Mouse (Mus musculus) lung, adult 2 months (tissue): ENCODE results near the gene Daglb.

Experiments used
- CTCF ChIP-seq: fragments of 200-500 bp; IDR thresholded peaks from 2 replicates; pipeline ENCODE4 v1.5.1; 2011; ENCODE audit warnings: mild to moderate bottlenecking, low read length, control low read depth; ENCODE audit not compliant: insufficient read depth
- POLR2A ChIP-seq: fragments of 200-500 bp; IDR thresholded peaks from 2 replicates; pipeline ENCODE4 v1.6.1; 2011; ENCODE audit warnings: low read depth, mild to moderate bottlenecking, control low read depth, low read length, borderline replicate concordance; ENCODE audit errors: extremely low read depth

DNA sequence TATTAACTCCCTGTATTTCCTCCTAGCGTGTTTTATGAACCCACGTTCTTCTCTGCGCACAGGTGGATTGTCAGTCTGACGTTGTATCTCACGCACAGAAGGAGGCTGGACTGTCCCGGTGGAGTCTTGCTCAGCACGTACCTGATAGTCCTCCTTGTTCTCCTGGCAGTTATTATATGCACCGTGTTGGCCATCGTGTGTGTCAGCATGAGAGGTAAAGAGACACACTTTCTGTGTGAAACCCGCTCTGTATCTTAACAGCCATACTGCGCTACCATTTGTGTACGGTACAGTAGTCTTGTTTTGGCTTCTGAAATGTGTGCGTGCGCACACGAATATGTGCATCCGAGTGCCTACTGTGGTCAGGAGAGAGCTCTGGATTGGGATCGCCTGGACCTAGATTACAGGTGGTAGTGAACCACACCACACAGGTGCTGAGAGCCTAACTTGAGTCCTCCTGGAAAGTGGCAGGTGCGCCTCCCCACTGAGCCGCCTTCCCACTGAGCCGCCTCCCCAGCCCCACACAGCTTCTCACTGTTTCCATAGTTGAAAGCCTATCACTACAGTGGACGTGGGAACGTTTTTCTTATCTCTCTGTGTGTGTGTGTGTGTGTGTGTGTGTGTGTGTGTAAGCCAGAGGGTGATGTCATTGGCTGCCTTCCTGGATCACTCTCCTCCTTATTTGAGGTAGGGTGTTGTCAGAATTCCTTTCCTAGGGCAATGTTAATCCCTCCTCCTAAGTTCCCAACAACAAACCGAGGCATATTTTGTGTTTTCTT is 2.7 kb downstream of the Daglb start:
- TF ChIP-seq POLR2A (no peak), CTCF (no peak)
